Mouse (Mus musculus): ENCODE results near the gene Dnajc4.

GRCm38 (mm10) chr19:6977759-6978638 is 14.4 kb downstream of the Dnajc4 start:
- TF ChIP-seq CTCF (conservative IDR thresholded peaks at IDR 0.05; ENCODE audit: low read length) (no peak), NANOG (IDR thresholded peaks at IDR 0.05; ENCODE audit: borderline replicate concordance, low read length) (no peak), POU5F1 (IDR thresholded peaks at IDR 0.05; ENCODE audit: borderline replicate concordance, low read length) (no peak)
